Mouse (Mus musculus) limb, embryonic 14.5 days (tissue): Measurements from ENCODE around the gene Gm10322. TPM values are rescaled to one million over a fixed set of nuclear protein-coding genes. Genes with fewer than 3 reads are reported as not detected.

Experiments
- ATAC-seq: fragments of 200-750 bp; cut with Nextera tagmentation; 2 replicates; pipeline ENCODE4 v1.8.0; 2017; ENCODE audit warnings: low read depth, moderate number of reproducible peaks, moderate TSS enrichment; ENCODE audit not compliant: low FRiP score
- DNase-seq: peaks from one replicate; pipeline ENCODE4 v3.0.0-alpha.2; 2015; ENCODE audit warnings: low spot score
- H3K27ac ChIP-seq: fragments of 300-500 bp; sonication (generic); replicated peaks from 2 replicates; pipeline ENCODE4 v1.5.1; 2014; ENCODE audit warnings: low read depth, mild to moderate bottlenecking, low read length, moderate library complexity, mixed read lengths
- H3K27me3 ChIP-seq: fragments of 300-500 bp; sonication (generic); 2 replicates; pipeline ENCODE4 v1.6.1; 2014; ENCODE audit warnings: low read length, mixed read lengths; ENCODE audit not compliant: control insufficient read depth, insufficient read depth
- H3K36me3 ChIP-seq: fragments of 300-500 bp; sonication (generic); 2 replicates; pipeline ENCODE4 v1.6.1; 2014; ENCODE audit warnings: mild to moderate bottlenecking, low read length, moderate library complexity, mixed read lengths; ENCODE audit not compliant: control insufficient read depth, insufficient read depth
- H3K4me1 ChIP-seq: fragments of 300-500 bp; sonication (generic); 2 replicates; pipeline ENCODE4 v1.6.1; 2014; ENCODE audit warnings: antibody characterized with exemption, low read length, mixed read lengths; ENCODE audit not compliant: control insufficient read depth, insufficient read depth
- H3K4me2 ChIP-seq: fragments of 300-500 bp; sonication (generic); replicated peaks from 2 replicates; pipeline ENCODE4 v1.6.1; 2014; ENCODE audit warnings: low read depth, mild to moderate bottlenecking, low read length, moderate library complexity; ENCODE audit not compliant: severe bottlenecking
- H3K4me3 ChIP-seq: fragments of 300-500 bp; sonication (generic); replicated peaks from 2 replicates; pipeline ENCODE4 v1.5.1; 2014; ENCODE audit warnings: low read length
- H3K9ac ChIP-seq: fragments of 300-500 bp; sonication (generic); 2 replicates; pipeline ENCODE4 v1.6.1; 2014; ENCODE audit warnings: mild to moderate bottlenecking, low read depth, low read length, moderate library complexity; ENCODE audit not compliant: severe bottlenecking
- H3K9me3 ChIP-seq: fragments of 300-500 bp; sonication (generic); 2 replicates; pipeline ENCODE4 v1.6.1; 2016; ENCODE audit warnings: low read length; ENCODE audit not compliant: control insufficient read depth
- POLR2A ChIP-seq: fragments of 200-500 bp; IDR thresholded peaks from 2 replicates; pipeline ENCODE4 v1.8.0; 2012; ENCODE audit warnings: inconsistent platforms, mild to moderate bottlenecking, moderate library complexity, borderline replicate concordance; ENCODE audit not compliant: insufficient read depth, insufficient read length; ENCODE audit errors: extremely low read depth
- WGBS: fragments of 180-500 bp; shearing (Covaris S2); extraction: QIAGEN DNeasy Blood & Tissue Kit; methylation state at CpG from one replicate; pipeline ENCODE4 v1.1.7; 2014; 5-methylcytosine and 5-hydroxymethylcytosine counted together
- polyA plus RNA-seq, 2 experiments: library from polyadenylated mRNA; depleted of rRNA in 1 of 2; stranded (reverse) in 1 of 2; unstranded in 1 of 2; fragments of >200 nt; fragmentation: Nextera tagmentation in 1 of 2; extraction: Ambion mirVana in 1 of 2; gene quantifications; 2 replicates each; pipeline versions ENCODE4 v1.2.1 to v1.2.3; 2012 to 2014

Gene Gm10322
- polyA plus RNA-seq, 2 experiments = not detected

DNA sequence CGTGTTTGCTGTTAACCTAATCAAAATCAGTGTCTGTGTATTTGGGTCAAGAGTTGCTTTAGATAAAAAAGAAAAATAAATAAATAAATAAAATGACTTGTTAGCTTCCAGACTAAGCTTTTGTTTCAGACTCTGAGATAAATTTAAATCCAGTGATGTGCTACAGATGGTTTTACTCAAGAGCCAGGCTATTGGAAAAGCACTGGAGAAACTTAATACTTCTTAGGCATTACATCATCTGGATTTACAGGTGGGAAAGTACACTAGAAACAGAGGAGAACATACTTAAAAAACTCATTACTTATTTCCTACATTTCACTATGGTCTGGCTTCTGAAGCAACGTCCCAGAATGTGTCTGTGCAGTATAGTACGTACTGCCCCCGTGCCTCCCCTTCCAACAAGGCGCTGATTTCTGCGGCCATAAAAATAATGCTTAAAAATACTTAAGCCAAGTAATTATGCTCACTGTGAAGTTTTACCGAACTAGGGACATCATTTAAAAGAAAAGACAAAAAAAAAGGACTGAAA, 21.8 kb downstream of the Gm10322 start:
- ATAC-seq = peak; percentile 87
- Histone ChIP-seq H3K4me3 (no peak overlapping the region), H3K27me3 (no peaks in the 10 kb centered on the region), H3K27ac (peak overlapping the region; percentile 76), H3K36me3 (no peaks in the 10 kb centered on the region), H3K4me1 (peaks cover 24% of the 10 kb centered on the region), H3K9ac (no peak overlapping the region; the same call in 1 of the 2 replicates), H3K9me3 (no peaks in the 10 kb centered on the region), H3K4me2 (peak overlapping the region; percentile 24; the same call in 1 of the 2 replicates)
- WGBS = 18% methylated on average over 7 of the region's 7 CpGs
- peak; percentile 74 for DNase-seq
- TF ChIP-seq POLR2A = no peak

DNA sequence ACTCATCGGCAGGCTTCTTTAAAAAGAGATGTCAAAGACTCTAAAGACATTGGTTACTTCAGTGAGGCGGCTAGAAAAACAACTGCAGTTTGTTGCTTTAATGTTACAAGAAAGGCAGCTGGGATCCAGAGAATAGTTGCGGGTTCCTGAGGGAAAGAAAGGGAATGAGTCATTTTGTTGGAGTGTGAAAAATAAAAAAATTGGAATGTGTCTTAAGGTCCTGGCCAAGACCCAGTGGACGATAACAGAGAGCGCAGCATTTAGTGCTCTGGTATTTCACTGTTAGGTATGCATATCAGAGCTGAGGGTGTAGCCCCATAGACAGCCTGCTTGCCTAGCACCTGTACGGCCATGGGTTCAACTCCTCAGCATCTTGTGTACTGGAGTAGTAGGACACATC, 22.7 kb downstream of the Gm10322 start:
- 63% methylated on average over 6 of the region's 6 CpGs for WGBS
- Histone ChIP-seq H3K9ac (no peak overlapping the region), H3K4me1 (peaks cover 24% of the 10 kb centered on the region), H3K36me3 (no peaks in the 10 kb centered on the region), H3K4me3 (no peak overlapping the region), H3K27ac (0 out of 2 replicates have a peak overlapping the region, but pooled peaks have one; percentile 76), H3K9me3 (no peaks in the 10 kb centered on the region), H3K27me3 (no peaks in the 10 kb centered on the region), H3K4me2 (no peak overlapping the region)
- no peak for DNase-seq
- no peak for ATAC-seq
- no peak for TF ChIP-seq POLR2A

DNA sequence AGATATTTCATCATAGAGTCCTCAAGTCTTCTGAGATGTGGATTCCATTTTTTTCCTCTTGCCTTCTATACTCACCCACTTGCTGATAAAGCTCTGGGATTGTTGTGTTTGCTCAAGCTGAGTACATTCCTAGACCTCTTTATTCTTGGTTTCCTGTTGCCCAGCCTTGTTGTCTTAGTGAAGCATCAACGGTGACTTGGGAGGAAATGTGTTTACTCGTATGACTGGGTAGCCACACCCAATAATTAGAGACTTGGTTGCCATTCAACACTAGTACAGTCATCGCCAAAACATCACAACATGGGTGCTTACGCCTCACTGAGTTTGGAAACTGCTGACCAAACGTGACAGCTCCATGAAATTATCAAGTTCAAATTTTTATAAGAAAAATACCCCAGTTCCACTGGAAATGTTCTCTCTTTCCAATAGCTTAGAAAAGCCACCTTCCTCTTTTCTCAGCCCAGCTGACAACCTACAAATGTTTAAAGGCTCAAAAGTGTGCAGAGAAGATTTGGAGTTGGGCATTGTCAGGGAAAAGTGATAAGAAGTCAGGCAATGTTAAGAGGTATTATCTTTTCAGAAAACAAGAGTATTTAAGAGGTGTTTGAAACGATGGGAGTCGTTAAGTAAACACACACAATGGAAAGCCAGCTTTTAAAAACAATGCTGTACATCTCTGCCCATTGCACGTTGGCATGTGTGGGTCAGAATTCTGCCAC, 27.0 kb downstream of the Gm10322 start:
- Histone ChIP-seq H3K9ac (no peak overlapping the region), H3K36me3 (no peaks in the 10 kb centered on the region), H3K4me3 (no peak overlapping the region), H3K4me2 (no peak overlapping the region), H3K9me3 (no peaks in the 10 kb centered on the region; the same call in 1 of the 2 replicates), H3K4me1 (peaks cover 11% of the 10 kb centered on the region), H3K27me3 (no peaks in the 10 kb centered on the region), H3K27ac (no peak overlapping the region)
- WGBS = 77% methylated on average over 8 of the region's 8 CpGs
- TF ChIP-seq POLR2A = no peak
- ATAC-seq (no peak), DNase-seq (no peak)

DNA sequence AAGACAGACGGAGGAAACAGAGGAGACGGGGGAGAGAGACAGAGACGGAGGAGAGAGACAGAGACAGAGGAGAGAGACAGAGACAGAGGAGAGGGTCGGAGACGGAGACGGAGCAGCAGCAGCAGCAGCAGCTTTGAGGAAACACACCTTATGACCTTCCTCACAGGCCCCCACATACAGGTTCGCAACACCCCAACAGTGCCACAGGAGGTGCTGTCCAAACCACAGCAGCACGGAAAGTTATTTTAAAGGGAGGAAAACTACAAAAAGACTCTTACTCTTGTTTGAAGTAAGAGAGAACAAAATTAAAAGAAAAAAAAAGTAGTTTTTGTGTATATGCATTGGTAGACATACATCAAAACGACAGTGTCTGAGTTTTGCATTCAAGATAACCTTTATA, 27.8 kb downstream of the Gm10322 start:
- no peak for ATAC-seq
- H3K4me2 ChIP-seq = no peak overlapping the region
- peaks cover 4% of the 10 kb centered on the region; the same call in 1 of the 2 replicates for H3K4me1 ChIP-seq
- WGBS = 83% methylated on average over 9 of the region's 9 CpGs
- H3K4me3 ChIP-seq = no peak overlapping the region
- H3K9ac ChIP-seq = no peak overlapping the region
- no peak for TF ChIP-seq POLR2A
- H3K27me3 ChIP-seq = no peaks in the 10 kb centered on the region
- DNase-seq = no peak
- H3K27ac ChIP-seq = no peak overlapping the region
- H3K9me3 ChIP-seq = no peaks in the 10 kb centered on the region; the same call in 1 of the 2 replicates
- no peaks in the 10 kb centered on the region for H3K36me3 ChIP-seq

DNA sequence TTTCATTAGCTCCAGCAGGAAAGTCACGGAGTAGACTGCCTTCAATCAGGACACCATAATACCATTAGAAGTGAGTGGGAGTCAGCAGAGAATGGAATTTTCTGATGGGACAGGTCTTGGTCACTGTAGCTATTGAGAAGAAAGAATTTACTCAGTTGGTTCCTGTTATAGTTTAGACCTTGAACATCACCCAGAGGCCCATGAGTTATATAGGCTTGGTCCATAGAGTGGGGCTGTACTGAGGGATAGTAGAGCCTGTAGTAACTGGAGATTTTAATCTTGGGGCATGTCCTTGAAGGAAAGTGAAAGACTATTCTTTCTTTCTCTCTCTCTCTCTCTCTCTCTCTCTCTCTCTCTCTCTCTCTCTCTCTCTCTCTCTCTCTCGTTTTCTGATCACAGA, 28.8 kb downstream of the Gm10322 start:
- Histone ChIP-seq H3K4me2 (no peak overlapping the region), H3K4me3 (no peak overlapping the region), H3K4me1 (no peaks in the 10 kb centered on the region), H3K27ac (no peak overlapping the region), H3K27me3 (no peaks in the 10 kb centered on the region), H3K9ac (no peak overlapping the region), H3K9me3 (no peaks in the 10 kb centered on the region; the same call in 1 of the 2 replicates), H3K36me3 (no peaks in the 10 kb centered on the region)
- no peak for TF ChIP-seq POLR2A
- ATAC-seq = no peak
- DNase-seq = no peak
- WGBS = 67% methylated on average over 2 of the region's 2 CpGs
